Mouse (Mus musculus) intestine, postnatal 0 days (tissue): ENCODE measurements around the gene Nosip. TPM values are rescaled to one million over a fixed set of nuclear protein-coding genes. Genes with fewer than 3 reads are reported as not detected.

Experiments
- ATAC-seq: fragments of 200-750 bp; cut with Nextera tagmentation; 2 replicates; pipeline ENCODE4 v1.8.0; 2017; ENCODE audit warnings: mild to moderate bottlenecking, moderate TSS enrichment, moderate library complexity
- H3K27ac ChIP-seq: fragments of 300-500 bp; sonication (generic); 2 replicates; pipeline ENCODE4 v1.5.1; 2014; ENCODE audit warnings: mild to moderate bottlenecking, low read depth, low read length, moderate library complexity
- H3K27me3 ChIP-seq: fragments of 300-500 bp; sonication (generic); replicated peaks from 2 replicates; pipeline ENCODE4 v1.6.1; 2014; ENCODE audit warnings: low read length, mixed read lengths; ENCODE audit not compliant: control insufficient read depth, insufficient read depth
- H3K36me3 ChIP-seq: fragments of 300-500 bp; sonication (generic); 2 replicates; pipeline ENCODE4 v1.6.1; 2014; ENCODE audit warnings: mild to moderate bottlenecking, moderate library complexity; ENCODE audit not compliant: control insufficient read depth, insufficient read depth
- H3K4me1 ChIP-seq: fragments of 300-500 bp; sonication (generic); replicated peaks from 2 replicates; pipeline ENCODE4 v1.6.1; 2014; ENCODE audit warnings: antibody characterized with exemption, low read length, mixed read lengths; ENCODE audit not compliant: control insufficient read depth, insufficient read depth
- H3K4me2 ChIP-seq: fragments of 300-500 bp; sonication (generic); replicated peaks from 2 replicates; pipeline ENCODE4 v1.6.1; 2014; ENCODE audit warnings: low read depth, mild to moderate bottlenecking, moderate library complexity
- H3K4me3 ChIP-seq: fragments of 300-500 bp; sonication (generic); 2 replicates; pipeline ENCODE4 v1.5.1; 2014; ENCODE audit warnings: low read depth, low read length
- H3K9ac ChIP-seq: fragments of 300-500 bp; sonication (generic); 2 replicates; pipeline ENCODE4 v1.6.1; 2014; ENCODE audit warnings: mild to moderate bottlenecking, low read depth, low read length
- H3K9me3 ChIP-seq: fragments of 300-500 bp; sonication (generic); 2 replicates; pipeline ENCODE4 v1.6.1; 2016; ENCODE audit warnings: mixed run types; ENCODE audit not compliant: control insufficient read depth
- CTCF ChIP-seq: sonication (generic); IDR thresholded peaks from 2 replicates; pipeline ENCODE4 v1.5.1; 2016; ENCODE audit warnings: low read depth, mild to moderate bottlenecking, control low read depth, antibody characterized with exemption, moderate library complexity
- WGBS: fragments of 180-500 bp; shearing (Covaris S2); extraction: QIAGEN DNeasy Blood & Tissue Kit; methylation state at CpG from one replicate; pipeline ENCODE4 v1.1.7; 2014; 5-methylcytosine and 5-hydroxymethylcytosine counted together
- polyA plus RNA-seq: library from polyadenylated mRNA; unstranded; fragments of >200 nt; fragmentation: Nextera tagmentation; extraction: Ambion mirVana; gene quantifications from 2 replicates; pipeline ENCODE4 v1.2.1, GENCODE M21; 2015

Gene Nosip
- polyA plus RNA-seq, 1 experiment from 2014 or later: 40.5 TPM

- no peak for TF ChIP-seq CTCF
- Histone ChIP-seq H3K9me3 (no peaks in the 10 kb centered on the region), H3K4me3 (no peak overlapping the region), H3K36me3 (peaks cover 56% of the 10 kb centered on the region), H3K27me3 (no peaks in the 10 kb centered on the region), H3K9ac (no peak overlapping the region), H3K4me2 (no peak overlapping the region), H3K4me1 (peaks cover 4% of the 10 kb centered on the region; the same call in 1 of the 2 replicates), H3K27ac (no peak overlapping the region)
- WGBS: 93% methylated on average over 23 of the region's 23 CpGs
- no peak for ATAC-seq
Measured at GRCm38 (mm10) chr7:45048923-45049657, 13.1 kb upstream of the Nosip start.

GRCm38 (mm10) chr7:45050945-45051600 is 11.2 kb upstream of the Nosip start:
- Histone ChIP-seq H3K4me3 (peak overlapping the region; percentile 90), H3K36me3 (peaks cover 43% of the 10 kb centered on the region), H3K9ac (no peak overlapping the region), H3K9me3 (no peaks in the 10 kb centered on the region), H3K4me2 (peak overlapping the region; percentile 94), H3K27ac (no peak overlapping the region), H3K4me1 (peaks cover 4% of the 10 kb centered on the region; the same call in 1 of the 2 replicates), H3K27me3 (no peaks in the 10 kb centered on the region)
- 9% methylated on average over 15 of the region's 16 CpGs for WGBS
- no peak for ATAC-seq
- no peak for TF ChIP-seq CTCF

GRCm38 (mm10) chr7:45051601-45051974 is 10.6 kb upstream of the Nosip start:
- H3K27ac ChIP-seq: no peak overlapping the region
- peak overlapping the region; percentile 94 for H3K4me2 ChIP-seq
- no peaks in the 10 kb centered on the region for H3K27me3 ChIP-seq
- no peak for ATAC-seq
- no peak for TF ChIP-seq CTCF
- 5% methylated on average over 13 of the region's 13 CpGs for whole genome bisulfite sequencing
- H3K36me3 ChIP-seq: peaks cover 38% of the 10 kb centered on the region
- H3K4me1 ChIP-seq: peaks cover 4% of the 10 kb centered on the region; the same call in 1 of the 2 replicates
- H3K9me3 ChIP-seq: no peaks in the 10 kb centered on the region
- H3K9ac ChIP-seq: 0 out of 2 replicates have a peak overlapping the region, but pooled peaks have one; percentile 75
- H3K4me3 ChIP-seq: peak overlapping the region; percentile 90

- no peak for ATAC-seq
- Histone ChIP-seq H3K4me2 (peak overlapping the region; percentile 94), H3K9me3 (no peaks in the 10 kb centered on the region), H3K4me3 (peak overlapping the region; percentile 90), H3K27me3 (no peaks in the 10 kb centered on the region), H3K36me3 (peaks cover 31% of the 10 kb centered on the region), H3K4me1 (peaks cover 4% of the 10 kb centered on the region; the same call in 1 of the 2 replicates), H3K27ac (peak overlapping the region; percentile 93), H3K9ac (peak overlapping the region; percentile 75)
- TF ChIP-seq CTCF: no peak
- WGBS: 1% methylated on average over 38 of the region's 38 CpGs
Measured at GRCm38 (mm10) chr7:45052181-45052861, 9.9 kb upstream of the Nosip start.

- peak within 1 kb of the TSS; percentile 93 for H3K27ac ChIP-seq
- peak within 1 kb of the TSS; percentile 75 for H3K9ac ChIP-seq
- H3K9me3 ChIP-seq: no peaks in the 10 kb centered on the region
- H3K4me1 ChIP-seq: peaks cover 4% of the 10 kb centered on the region; the same call in 1 of the 2 replicates
- peak within 1 kb of the TSS; percentile 94 for H3K4me2 ChIP-seq
- no peak for TF ChIP-seq CTCF
- peak within 1 kb of the TSS; percentile 90 for H3K4me3 ChIP-seq
- no peaks in the 10 kb centered on the region for H3K27me3 ChIP-seq
- WGBS: 2% methylated on average over 16 of the region's 18 CpGs
- peaks cover 28% of the 10 kb centered on the region for H3K36me3 ChIP-seq
- ATAC-seq: peak; percentile 5; the same call in 1 of the 2 replicates
Measured at GRCm38 (mm10) chr7:45052862-45053116, 9.4 kb upstream of the Nosip start, which contains the start of gene Prr12. TSS of gene Prr12 (minus strand) at chr7:45052881.
